Mouse (Mus musculus) neural tube, embryonic 14.5 days (tissue): Measurements from ENCODE around the gene Fam72a. TPM values are rescaled to one million over a fixed set of nuclear protein-coding genes. Genes with fewer than 3 reads are reported as not detected.

ENCODE experiments used
- ATAC-seq: fragments of 200-750 bp; cut with Nextera tagmentation; 2 replicates; pipeline ENCODE4 v1.8.0; 2017; ENCODE audit warnings: low read depth, mild to moderate bottlenecking, moderate TSS enrichment, moderate library complexity
- H3K27ac ChIP-seq: fragments of 300-500 bp; sonication (generic); 2 replicates; pipeline ENCODE4 v1.5.1; 2014; ENCODE audit warnings: low read depth, mild to moderate bottlenecking, control low read depth, low read length, moderate library complexity, mixed read lengths
- H3K27me3 ChIP-seq: fragments of 300-500 bp; sonication (generic); 2 replicates; pipeline ENCODE4 v1.6.1; 2014; ENCODE audit warnings: low read length; ENCODE audit not compliant: control insufficient read depth, insufficient read depth
- H3K36me3 ChIP-seq: fragments of 300-500 bp; sonication (generic); 2 replicates; pipeline ENCODE4 v1.6.1; 2014; ENCODE audit warnings: low read length, mixed read lengths; ENCODE audit not compliant: control insufficient read depth, insufficient read depth
- H3K4me1 ChIP-seq: fragments of 300-500 bp; sonication (generic); 2 replicates; pipeline ENCODE4 v1.6.1; 2014; ENCODE audit warnings: low read length; ENCODE audit not compliant: control insufficient read depth, insufficient read depth
- H3K4me2 ChIP-seq: fragments of 300-500 bp; sonication (generic); 2 replicates; pipeline ENCODE4 v1.6.1; 2014; ENCODE audit warnings: mild to moderate bottlenecking, low read depth, low read length, control low read depth
- H3K4me3 ChIP-seq: fragments of 300-500 bp; sonication (generic); 2 replicates; pipeline ENCODE4 v1.5.1; 2014; ENCODE audit warnings: low read depth, low read length, control low read depth, mixed read lengths
- H3K9ac ChIP-seq: fragments of 300-500 bp; sonication (generic); replicated peaks from 2 replicates; pipeline ENCODE4 v1.6.1; 2014; ENCODE audit warnings: low read depth, mild to moderate bottlenecking, control low read depth, low read length, mixed read lengths
- H3K9me3 ChIP-seq: fragments of 300-500 bp; sonication (generic); 2 replicates; pipeline ENCODE4 v1.6.1; 2016; ENCODE audit warnings: low read length; ENCODE audit not compliant: control insufficient read depth
- WGBS: fragments of 180-500 bp; shearing (Covaris S2); extraction: QIAGEN DNeasy Blood & Tissue Kit; methylation state at CpG from one replicate; pipeline ENCODE4 v1.1.7; 2014; 5-methylcytosine and 5-hydroxymethylcytosine counted together
- polyA plus RNA-seq: library from polyadenylated mRNA; unstranded; fragments of >200 nt; fragmentation: Nextera tagmentation; extraction: Ambion mirVana; gene quantifications from 2 replicates; pipeline ENCODE4 v1.2.1, GENCODE M21; 2014

Gene Fam72a
- polyA plus RNA-seq: 0.48 and 1.1 TPM in 2 replicates

DNA sequence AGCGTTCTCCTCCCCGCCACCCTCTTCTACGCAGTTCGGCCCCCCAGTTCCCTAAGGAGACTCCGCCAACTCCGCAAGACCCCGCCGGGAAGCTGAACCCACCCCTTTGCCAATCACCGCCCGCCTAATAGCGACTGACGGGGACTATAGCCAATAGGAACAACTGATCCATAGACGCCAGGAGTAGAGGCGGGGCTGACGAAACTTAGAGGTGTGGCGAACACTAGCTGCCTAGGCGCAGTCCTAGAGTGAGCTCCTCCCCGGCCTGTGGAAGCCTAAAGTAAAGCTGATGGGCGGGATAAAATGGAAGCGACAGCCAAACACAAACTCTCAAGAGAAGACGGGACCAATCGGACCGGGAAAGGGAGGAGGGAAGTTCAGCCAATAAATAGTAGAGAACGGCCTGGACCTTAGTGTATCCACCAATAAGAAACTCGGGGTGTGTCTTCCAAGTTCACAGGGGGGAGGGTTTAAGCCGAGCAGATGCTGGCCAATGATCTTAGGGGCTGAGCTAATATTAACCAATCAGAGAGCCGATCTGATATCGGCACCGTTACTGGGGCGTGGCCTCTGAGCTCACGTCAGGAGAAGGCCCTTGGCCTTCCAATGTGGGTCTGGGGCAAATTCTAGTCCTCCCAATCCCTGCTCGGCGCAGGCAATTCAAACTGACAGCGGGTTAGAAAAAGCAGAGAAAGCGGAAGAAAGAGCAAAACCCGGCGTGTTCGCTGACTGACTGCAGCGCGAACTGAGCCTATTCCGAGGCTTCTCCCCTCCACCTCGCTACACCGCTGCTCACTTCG, at the start of gene Fam72a, which contains the start of gene Srgap2:
Gene Fam72a (plus strand): TSS at position 623 of the 800 bp plus-strand sequence.
Gene Srgap2 (minus strand): TSS at position 72 of the 800 bp plus-strand sequence.
- peaks cover 22% of the 10 kb centered on the region for H3K4me1 ChIP-seq
- no peaks in the 10 kb centered on the region for H3K9me3 ChIP-seq
- WGBS: under 1% methylated on average over 44 of the region's 44 CpGs
- H3K9ac ChIP-seq: peak within 1 kb of the TSS; percentile 76
- peak within 1 kb of the TSS; percentile 77 for H3K4me3 ChIP-seq
- H3K27me3 ChIP-seq: no peaks in the 10 kb centered on the region
- H3K27ac ChIP-seq: peak within 1 kb of the TSS; percentile 86
- peak; percentile 97 for ATAC-seq
- H3K4me2 ChIP-seq: peak within 1 kb of the TSS; percentile 91
- no peaks in the 10 kb centered on the region for H3K36me3 ChIP-seq

DNA sequence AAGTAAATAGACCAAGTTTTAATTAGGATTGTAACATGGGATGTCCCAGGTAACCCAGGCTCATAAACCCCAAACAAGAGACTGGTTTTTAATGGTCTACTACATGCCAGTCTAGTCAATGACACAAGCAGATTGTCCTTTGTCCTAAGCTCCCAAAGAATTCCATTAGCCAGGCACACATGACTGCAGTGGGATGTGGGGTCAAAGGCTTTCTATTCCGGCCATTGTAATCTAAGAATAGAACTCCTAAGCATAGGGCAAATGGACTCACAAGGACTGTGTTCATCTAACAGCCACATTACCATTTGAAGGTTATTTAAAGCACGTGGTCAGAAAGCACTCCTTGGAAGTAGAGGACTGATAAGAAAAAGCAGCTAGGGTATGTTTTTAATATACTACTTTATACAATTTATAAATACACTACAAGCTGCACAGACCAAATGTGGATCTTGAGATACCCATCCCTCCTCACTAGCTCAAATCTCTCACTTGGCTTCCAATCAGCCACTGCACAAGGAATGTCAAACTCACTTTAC, 48.9 kb upstream of the Fam72a start:
- no peak overlapping the region for H3K4me2 ChIP-seq
- H3K4me1 ChIP-seq: no peaks in the 10 kb centered on the region
- H3K27me3 ChIP-seq: no peaks in the 10 kb centered on the region
- no peak overlapping the region for H3K4me3 ChIP-seq
- H3K9me3 ChIP-seq: no peaks in the 10 kb centered on the region
- WGBS: 22% methylated on average over 2 of the region's 2 CpGs
- no peak overlapping the region for H3K9ac ChIP-seq
- H3K27ac ChIP-seq: no peak overlapping the region
- no peak for ATAC-seq
- no peaks in the 10 kb centered on the region for H3K36me3 ChIP-seq

DNA sequence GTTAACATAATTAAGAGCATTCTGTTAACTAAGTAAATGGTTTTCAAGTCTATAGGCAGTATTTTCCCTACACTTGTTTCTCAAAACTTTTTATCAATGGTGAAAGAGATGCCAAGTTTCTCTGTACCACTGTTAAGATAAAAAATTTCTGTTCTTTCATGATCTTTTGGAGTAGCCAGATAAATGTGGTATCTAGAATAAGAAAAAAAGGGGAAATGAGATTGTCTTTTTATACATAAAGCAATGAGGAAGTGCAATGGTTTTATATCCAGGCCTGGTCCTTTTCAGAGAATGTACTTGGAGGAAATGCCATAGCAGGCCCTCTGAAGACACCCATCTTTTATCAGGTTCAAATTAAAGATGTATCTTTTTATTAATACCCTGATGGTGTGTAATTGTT, 46.3 kb upstream of the Fam72a start:
- Histone ChIP-seq H3K9me3 (no peaks in the 10 kb centered on the region), H3K9ac (no peak overlapping the region), H3K27ac (no peak overlapping the region), H3K4me3 (no peak overlapping the region), H3K36me3 (no peaks in the 10 kb centered on the region), H3K4me2 (no peak overlapping the region), H3K4me1 (no peaks in the 10 kb centered on the region), H3K27me3 (no peaks in the 10 kb centered on the region)
- ATAC-seq: no peak

DNA sequence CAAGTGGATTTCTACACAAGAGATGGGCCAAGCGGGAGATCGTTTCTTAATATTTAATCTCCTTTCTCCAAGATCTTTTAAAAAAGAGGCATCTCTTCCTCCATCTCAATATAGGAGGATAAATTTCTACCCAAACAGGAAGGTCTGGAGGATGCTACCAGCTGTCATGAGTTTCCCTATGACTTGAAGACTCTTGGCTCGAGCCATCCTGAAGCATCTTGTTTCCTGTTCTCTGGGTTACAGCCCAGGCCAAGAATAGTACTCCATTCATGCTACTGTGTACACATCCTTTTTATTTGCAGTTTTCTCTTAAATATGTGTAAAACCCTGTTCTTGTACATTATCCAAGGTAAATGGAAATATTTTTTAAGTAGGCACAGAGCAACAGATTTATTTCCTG, 45.5 kb upstream of the Fam72a start:
- Histone ChIP-seq H3K36me3 (no peaks in the 10 kb centered on the region), H3K4me3 (no peak overlapping the region), H3K9ac (no peak overlapping the region), H3K9me3 (no peaks in the 10 kb centered on the region), H3K27me3 (no peaks in the 10 kb centered on the region), H3K4me2 (no peak overlapping the region), H3K4me1 (no peaks in the 10 kb centered on the region), H3K27ac (no peak overlapping the region)
- WGBS: 91% methylated on average over 3 of the region's 3 CpGs
- no peak for ATAC-seq

DNA sequence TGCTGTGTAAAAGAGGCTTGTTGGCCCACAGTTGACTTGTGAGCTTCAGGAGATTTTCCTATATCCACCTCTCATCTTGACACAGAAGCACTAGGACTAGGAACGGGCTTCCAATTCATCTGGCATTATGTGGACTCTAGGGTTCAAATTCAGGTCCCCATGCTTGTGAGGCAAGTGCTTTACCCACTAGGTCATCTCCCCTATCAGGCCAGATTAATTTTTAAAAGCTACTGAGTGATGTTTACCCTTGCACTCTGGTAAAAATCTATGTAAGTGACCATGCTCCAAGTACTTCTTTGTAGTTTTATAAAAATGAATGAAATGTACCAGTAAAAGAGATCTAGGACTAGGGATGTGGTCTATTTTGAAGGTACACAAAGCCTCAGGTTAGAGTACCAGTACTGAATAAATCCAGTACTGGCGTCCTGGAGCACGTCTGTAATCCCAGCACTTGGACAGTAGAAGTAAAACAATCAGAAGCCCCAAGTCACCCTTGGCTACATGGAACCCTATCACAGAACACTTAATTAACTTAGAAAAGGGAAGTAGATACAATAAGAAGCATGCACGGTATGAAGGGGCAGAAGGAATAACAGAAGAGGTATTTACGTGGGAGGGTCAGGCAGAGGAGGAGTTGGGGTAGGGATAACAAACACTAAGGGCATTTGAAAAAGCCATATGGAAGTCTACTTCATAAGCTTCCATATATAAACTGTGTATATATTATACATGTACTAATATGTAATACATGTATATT, 41.4 kb upstream of the Fam72a start:
- ATAC-seq: no peak
- Histone ChIP-seq H3K27ac (no peak overlapping the region), H3K4me2 (no peak overlapping the region), H3K9ac (no peak overlapping the region), H3K4me3 (no peak overlapping the region), H3K9me3 (no peaks in the 10 kb centered on the region), H3K4me1 (no peaks in the 10 kb centered on the region; the same call in 1 of the 2 replicates), H3K36me3 (no peaks in the 10 kb centered on the region), H3K27me3 (no peaks in the 10 kb centered on the region)
- WGBS: 70% methylated on average over 5 of the region's 5 CpGs

DNA sequence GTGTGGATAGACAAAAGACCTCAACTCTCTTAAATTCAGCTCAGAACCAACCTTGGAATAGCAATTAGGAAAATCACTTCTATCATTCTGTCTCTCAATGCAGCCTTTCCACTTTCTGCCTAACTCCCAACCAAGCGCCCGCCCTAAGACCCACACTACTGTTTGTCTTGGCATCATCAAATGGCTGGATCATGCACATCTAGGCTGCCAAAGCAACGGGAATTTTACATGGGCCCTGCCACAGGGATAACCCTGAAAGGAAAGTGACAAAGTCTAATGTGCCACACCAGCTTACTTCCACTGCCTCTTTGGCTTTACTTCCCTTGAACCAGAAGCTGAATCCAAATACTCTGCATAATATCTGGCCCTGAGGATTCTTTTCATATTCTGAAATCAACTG, 38.4 kb upstream of the Fam72a start:
- peaks cover 6% of the 10 kb centered on the region; the same call in 1 of the 2 replicates for H3K4me1 ChIP-seq
- ATAC-seq: no peak
- H3K4me3 ChIP-seq: no peak overlapping the region
- H3K9me3 ChIP-seq: no peaks in the 10 kb centered on the region
- H3K9ac ChIP-seq: no peak overlapping the region
- H3K27ac ChIP-seq: no peak overlapping the region
- no peaks in the 10 kb centered on the region for H3K36me3 ChIP-seq
- H3K4me2 ChIP-seq: no peak overlapping the region
- WGBS: 80% methylated on average over 3 of the region's 3 CpGs
- no peaks in the 10 kb centered on the region for H3K27me3 ChIP-seq

DNA sequence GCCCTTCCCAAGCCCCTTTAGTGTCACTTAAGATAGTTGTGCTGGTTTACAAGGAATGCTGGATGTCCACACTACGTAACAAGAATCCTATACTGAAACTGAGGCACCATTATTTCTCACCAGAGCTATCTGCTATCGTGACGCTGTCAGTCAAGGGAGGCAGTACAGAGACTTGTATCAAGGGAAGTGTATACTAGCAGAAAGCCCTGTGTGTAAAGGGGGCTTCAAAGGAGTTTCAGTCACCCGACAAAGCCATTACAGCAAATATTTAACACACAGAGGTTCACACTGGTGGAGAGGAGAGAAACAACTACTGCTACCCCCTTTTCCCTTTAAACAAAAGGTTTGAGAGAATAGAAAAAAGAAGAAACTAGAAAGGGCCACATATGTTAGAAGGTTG, 36.1 kb upstream of the Fam72a start:
- ATAC-seq: peak; percentile 53; the same call in 1 of the 2 replicates
- 34% methylated on average over 4 of the region's 4 CpGs for WGBS
- peaks cover 10% of the 10 kb centered on the region; the same call in 1 of the 2 replicates for H3K4me1 ChIP-seq
- no peak overlapping the region for H3K9ac ChIP-seq
- no peak overlapping the region for H3K4me2 ChIP-seq
- H3K4me3 ChIP-seq: no peak overlapping the region
- peak overlapping the region; percentile 31; the same call in 1 of the 2 replicates for H3K27ac ChIP-seq
- H3K36me3 ChIP-seq: no peaks in the 10 kb centered on the region
- no peaks in the 10 kb centered on the region for H3K27me3 ChIP-seq
- H3K9me3 ChIP-seq: no peaks in the 10 kb centered on the region

DNA sequence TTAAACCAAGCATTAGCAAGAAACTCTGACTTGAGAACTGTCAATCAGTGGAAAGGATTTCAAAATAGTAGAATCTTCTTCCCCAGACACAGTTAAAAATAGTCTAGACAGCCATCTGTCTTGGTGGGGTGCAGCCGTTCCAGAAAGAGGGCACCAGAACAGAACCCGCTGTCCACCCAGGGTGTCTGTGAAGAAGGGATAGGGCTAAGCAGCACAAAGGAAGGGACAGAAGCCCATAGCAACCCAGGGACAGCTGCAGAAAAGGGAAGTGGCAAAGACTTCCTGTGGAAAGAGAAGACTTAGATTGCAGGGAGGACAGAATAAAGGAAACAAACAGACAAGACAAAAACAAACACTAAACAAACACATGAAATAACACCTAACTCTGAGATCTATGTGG, 35.3 kb upstream of the Fam72a start:
- Histone ChIP-seq H3K9me3 (no peaks in the 10 kb centered on the region), H3K9ac (no peak overlapping the region), H3K27ac (peak overlapping the region; percentile 58; the same call in 1 of the 2 replicates), H3K27me3 (no peaks in the 10 kb centered on the region), H3K4me1 (peaks cover 10% of the 10 kb centered on the region; the same call in 1 of the 2 replicates), H3K4me2 (no peak overlapping the region), H3K4me3 (no peak overlapping the region), H3K36me3 (no peaks in the 10 kb centered on the region)
- 46% methylated on average over 2 of the region's 2 CpGs for WGBS
- no peak for ATAC-seq
